Mouse (Mus musculus) c-Kit-negative CD71-positive TER-119-positive erythroid progenitor cells, embryonic 14.5 days (primary cell): ENCODE data around the gene Ltk.

ENCODE experiments used
- DNase-seq: peaks from one replicate; pipeline ENCODE4 v3.0.0-alpha.2; 2013; ENCODE audit warnings: low read depth, low spot score

The Ltk gene

DNA sequence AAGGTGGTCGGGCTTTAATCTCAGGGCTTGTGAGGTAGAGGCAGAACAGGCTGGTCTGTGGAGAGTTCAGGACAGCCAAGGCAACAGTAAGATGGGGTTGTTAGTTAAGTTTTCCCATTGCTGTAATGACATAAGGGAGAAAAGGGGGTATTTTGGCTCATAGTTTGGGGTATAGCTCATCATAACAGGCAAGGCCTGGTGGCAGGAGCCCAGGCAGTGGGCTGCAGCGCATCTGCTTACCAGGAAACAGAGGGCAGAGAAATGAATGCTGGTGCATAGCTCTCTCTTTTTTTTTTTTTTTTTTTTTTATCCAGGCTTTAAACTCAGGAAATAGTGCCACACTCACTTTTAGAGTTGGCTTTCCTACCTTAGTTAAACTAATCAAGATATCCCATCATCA, 57.1 kb downstream of the Ltk start:
- DNase-seq: no peak
